Mouse (Mus musculus) effector memory CD4-positive, alpha-beta T cell, adult 5 months (primary cell): Measurements from ENCODE around the gene Cct4. TPM values are rescaled to one million over a fixed set of nuclear protein-coding genes. Genes with fewer than 3 reads are reported as not detected.

ENCODE experiments used
- polyA plus RNA-seq: library from polyadenylated mRNA; unstranded; fragments of 100-300 nt; shearing (Covaris generic); gene quantifications from one replicate; pipeline ENCODE4 v1.2.1, GENCODE M21; 2017

Gene Cct4
- polyA plus RNA-seq: 217 TPM

DNA sequence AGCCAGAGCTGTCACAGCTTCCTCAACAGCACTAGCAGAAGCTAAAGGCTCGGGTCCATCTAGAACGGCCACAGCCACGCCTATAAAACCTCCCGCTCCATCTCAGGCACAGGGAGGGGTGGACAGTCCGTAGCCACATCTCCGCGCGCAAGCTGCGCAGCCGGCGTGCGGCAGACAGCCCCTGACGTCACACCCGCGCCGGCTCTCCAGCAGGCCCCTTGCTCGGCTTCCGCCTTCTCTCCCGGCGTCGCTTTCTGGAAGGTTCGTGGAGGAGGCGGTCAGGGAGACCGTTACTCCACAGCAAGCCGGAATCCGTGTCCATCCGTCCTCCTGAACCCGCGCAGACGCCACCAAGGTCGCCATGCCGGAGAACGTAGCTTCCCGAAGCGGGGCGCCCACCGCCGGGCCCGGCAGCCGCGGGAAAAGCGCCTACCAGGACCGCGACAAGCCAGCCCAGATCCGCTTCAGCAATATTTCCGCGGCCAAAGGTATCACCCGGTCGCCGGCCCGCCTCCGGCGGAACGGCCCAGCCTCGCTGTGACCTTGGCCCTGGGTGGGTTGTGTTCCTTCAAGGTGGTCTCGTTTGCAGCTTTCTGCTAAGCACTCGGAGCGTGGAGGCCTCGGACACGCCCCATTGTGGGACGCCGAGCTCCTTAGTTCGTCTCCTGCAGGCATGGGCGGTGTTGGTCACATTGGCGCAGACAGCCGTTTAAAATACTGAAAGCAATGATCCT, at the start of gene Cct4:
Cct4 (plus strand) TSS at position 127 of the 734 bp plus-strand sequence.

DNA sequence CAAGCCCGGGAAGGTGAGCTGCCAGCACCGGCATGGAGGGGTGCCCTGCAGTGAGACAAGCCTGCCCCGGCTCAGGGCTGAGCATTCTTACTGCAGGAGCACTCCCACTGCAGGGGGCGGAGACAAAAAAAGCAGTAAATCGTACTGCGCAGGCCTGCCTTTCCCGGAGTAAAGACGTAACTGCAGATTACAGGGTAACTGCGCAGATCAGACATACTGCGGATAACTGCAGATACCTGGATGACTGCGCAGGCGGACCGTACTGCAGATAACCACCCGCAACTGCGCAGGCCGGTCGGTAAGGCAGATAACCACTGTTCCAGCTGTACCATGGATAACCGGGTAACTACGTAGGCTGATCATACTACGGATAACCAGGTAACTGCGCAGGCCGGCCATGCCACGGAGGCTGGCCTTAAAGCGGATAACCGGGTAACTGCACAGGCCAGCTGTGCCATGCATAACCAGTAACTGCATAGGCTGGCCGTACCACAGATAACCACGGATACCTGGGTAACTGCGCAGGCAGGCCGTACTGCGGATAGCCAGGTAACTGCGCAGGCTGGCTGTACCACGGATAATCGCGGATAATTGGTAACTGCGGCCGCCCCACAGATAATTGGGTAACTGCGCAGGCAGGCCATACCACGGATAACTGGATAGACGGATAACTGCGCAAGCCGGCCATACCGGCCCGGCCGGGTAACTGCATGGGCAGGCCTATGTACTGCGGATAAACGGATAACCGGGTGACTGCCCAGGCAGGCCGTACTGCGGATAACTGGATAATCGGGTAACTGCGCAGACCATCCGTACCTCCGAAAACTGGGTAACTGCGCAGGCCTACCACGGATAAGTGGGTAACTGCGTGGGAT, 18.2 kb upstream of the Cct4 start, which contains the start of gene Zrsr1:
Zrsr1 (plus strand) TSS at position 171 of the 875 bp plus-strand sequence.

DNA sequence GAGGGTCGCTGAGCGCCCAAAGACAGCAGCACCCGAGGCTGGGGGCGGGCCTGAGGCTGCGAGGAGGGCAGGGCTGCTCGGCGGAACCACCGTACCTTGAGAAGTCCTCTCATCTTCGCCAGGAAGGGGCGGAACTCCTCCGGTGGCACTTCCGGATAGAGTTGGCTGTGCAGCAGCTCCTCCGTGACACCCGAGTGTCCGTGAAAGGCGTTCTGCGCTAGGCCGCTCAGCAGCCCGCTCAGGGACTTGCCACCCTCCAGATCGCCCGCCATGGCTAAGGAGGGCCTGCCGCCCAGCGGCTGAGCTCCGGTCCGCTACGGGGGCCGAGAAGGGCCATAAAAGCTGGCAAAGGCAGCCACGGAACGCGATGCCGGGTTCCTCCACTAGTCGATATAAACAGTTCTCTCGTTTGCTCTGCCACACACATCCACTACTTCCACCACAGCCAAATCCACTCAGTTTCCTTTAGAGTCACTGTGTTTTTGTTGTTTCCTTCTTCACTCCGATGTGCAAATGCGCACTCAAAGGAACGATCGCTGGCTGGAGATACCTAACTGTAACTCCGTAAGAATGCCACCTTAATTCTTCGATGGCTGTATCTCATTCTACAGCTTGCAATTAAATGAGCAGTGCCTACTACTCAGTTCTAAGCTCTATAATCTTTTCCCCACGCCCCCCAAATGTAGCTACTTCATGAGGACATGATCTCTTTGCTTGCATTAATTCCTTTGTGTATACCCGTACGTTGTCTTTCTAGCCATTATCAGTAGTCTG, 8.1 kb upstream of the Cct4 start, which contains the start of the genes Gm28048 and Commd1:
Gm28048 (minus strand) TSS at position 107 of the 774 bp plus-strand sequence.
Commd1 (minus strand) TSS at position 399 of the 774 bp plus-strand sequence.

DNA sequence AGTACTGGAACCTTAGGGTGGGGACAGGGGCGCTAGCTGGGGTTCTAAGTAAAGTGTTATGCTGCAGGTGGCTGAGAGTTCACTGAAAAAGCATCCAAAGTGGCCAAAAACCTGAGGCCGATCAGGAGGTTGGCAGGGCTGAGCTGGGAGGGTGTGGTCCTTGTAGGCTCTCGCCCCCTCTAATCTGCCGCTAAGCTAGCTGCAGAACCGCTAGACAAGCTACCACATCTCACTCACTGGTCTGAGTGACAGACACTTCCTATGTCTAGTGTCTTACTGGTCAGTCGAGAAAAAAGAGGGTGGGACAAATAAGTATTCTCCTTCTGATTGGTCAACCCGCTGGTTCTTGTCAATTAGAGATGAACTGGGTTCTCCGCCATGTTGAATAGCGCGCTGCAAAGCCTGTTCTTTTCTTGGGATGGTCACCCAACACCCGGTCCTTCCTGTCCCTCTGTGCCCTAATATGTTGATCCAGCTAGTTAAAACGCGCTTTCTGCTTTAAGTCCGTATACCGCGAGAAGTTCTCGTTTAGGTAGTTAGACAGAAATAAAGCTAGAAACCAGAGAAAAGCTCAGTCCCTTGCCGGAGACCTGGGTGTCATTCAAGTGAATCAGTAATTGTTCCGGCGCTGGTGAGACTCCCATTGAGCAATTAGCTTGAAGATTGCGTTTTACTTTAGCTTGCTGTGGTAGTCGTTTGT, 17.3 kb downstream of the Cct4 start, which contains the start of gene Fam161a:
Fam161a (plus strand) TSS at position 51 of the 700 bp plus-strand sequence.

Other genes with a start within 250 kb of the Cct4 start
- gene B3gnt2, start 129.6 kb upstream of the Cct4 start, polyA plus RNA-seq: 52.8 TPM
- 2.2 TPM for gene Zrsr1, start 18.5 kb upstream of the Cct4 start, polyA plus RNA-seq
- 107 TPM for gene Gm28048, start 8.4 kb upstream of the Cct4 start, polyA plus RNA-seq
- gene Commd1, start 8.1 kb upstream of the Cct4 start, polyA plus RNA-seq: 42.2 TPM
- 1.4 TPM for gene Fam161a, start 17.0 kb downstream of the Cct4 start, polyA plus RNA-seq